Mouse (Mus musculus) spleen, postnatal 14 days (tissue): ENCODE results near the gene Fcgr3.
"Not testable (repeated sequence)": the region's sequence is repeated elsewhere in the genome, so short reads cannot be mapped to it uniquely, and the experiment has no call there.

Source experiments
- DNase-seq, 2 experiments: peaks; one replicate each; pipeline ENCODE4 v3.0.0; 2021 to 2022; ENCODE audit warnings: low spot score in 2 of 2

Gene Fcgr3

DNA sequence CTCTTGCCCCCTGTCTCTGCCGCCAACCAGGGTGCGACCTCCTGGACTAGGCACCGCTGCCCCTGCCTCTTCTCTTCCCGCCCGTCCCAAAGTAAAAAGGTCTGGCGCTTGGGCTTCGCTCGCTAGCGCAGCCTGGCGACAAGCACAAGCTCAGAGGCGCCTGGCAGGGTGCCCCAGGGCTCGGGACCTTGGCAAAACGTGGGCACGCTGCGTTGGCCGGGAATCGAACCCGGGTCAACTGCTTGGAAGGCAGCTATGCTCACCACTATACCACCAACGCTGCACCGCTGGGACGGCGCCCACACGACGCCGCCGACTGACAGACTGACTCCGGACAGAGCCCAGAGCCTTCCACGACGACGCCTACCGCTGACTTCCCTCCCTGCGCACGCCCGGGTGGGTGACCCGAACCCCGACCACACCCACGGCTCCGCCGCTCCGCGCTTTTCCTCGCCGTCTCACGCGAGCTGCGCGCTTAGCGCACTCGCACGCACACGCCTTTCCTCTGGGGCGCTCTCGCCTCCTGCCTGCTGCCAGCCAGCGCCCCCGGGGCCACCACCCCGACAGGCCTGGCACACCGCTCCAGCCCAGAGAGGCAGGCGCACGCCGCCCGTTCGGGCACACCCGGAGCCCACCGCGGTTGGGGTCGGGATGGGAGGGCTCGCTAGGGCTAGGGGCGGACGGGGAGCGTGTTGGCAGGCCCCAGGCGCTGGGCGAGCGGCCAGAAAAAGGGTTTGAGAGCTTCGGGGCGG is at the start of gene Fcgr3:
TSS of gene Fcgr3 (minus strand) at position 445 of the 752 bp plus-strand sequence.
- peak; percentile 65 to 73 for DNase-seq

DNA sequence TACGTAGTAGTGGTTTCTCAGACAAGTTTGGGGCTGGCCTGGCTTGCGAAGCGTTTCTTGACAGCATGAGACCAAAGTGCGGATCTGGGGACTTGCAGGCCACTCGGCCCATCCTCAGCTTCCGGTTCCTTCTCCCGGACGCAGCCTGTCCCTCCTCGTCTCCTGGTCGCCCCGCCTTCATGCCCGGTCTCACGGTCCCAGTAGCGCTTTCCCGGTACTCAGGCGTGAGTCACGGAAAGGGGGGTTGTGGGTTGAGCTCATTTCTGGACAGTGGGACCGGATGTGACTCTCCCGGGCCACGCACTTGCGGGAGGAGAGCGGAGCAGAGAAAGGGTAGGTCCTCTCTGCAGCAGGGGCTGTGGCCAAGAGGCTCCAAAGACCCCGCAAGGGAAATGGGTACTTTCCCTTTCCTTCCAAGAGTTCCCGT is 49.2 kb upstream of the Fcgr3 start, which contains the start of gene Cfap126:
TSS of gene Cfap126 (plus strand) at position 46 of the 427 bp plus-strand sequence.
- DNase-seq, result peak; percentile 39 to 40

GRCm38 (mm10) chr1:171112986-171113385 is 48.3 kb upstream of the Fcgr3 start:
- DNase-seq, result no peak

- peak in 1 of 2 experiments; percentile 17 for DNase-seq
Observed at GRCm38 (mm10) chr1:171111781-171112575, 47.2 kb upstream of the Fcgr3 start.

DNA sequence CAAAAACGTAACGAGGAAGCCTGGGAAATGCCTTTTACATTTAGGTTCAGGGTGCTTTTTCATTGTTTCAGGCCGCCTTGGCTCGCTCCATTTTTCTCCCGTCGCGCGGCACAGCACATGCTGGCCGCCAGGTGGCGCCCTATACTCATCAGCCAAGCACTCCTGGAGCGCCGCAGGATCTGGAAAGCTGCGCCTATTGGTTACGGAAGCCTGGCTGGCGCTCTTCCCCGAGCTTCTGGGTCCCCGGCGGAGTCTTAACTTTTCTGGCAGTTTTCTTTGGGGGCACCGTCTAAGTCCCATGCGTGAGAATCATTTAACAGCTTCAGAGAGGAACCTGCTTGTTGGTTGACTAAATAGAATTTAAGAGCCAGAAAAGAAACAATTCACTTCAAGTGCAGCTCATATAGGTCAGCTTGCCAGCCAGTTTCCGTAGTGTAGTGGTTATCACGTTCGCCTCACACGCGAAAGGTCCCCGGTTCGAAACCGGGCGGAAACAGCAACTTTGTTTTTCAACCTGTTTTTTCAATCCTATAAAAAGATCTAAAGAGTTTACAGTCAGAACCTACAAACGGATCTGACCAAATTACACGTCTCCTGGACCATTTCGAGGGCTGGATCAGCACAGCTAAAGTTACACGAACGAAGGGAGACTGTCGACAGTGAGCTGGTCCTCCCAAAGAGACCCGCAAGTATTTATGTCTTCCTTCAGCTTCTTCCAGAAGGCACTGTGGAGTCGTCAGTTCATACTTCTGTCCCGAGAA is 46.5 kb upstream of the Fcgr3 start:
- peak; percentile 81 to 86 for DNase-seq

DNA sequence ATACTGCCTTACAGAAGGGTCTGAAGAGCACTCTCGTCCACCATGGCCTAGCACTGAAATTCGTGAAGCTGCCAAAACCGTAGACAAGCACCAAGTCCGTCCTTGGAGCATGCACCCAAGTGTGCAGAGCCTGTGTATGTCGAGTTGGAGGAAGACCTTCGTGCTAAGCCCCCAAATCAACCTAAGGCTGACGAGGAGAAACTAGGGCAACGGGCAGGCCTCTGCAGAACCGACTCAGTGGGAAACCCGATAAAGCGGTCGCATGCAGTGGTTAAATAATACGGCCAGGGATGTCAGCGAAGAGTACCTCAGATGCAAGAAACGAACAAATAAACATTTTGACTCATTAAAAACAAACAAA is 45.9 kb upstream of the Fcgr3 start:
- peak in 1 of 2 experiments; percentile 6 for DNase-seq

DNA sequence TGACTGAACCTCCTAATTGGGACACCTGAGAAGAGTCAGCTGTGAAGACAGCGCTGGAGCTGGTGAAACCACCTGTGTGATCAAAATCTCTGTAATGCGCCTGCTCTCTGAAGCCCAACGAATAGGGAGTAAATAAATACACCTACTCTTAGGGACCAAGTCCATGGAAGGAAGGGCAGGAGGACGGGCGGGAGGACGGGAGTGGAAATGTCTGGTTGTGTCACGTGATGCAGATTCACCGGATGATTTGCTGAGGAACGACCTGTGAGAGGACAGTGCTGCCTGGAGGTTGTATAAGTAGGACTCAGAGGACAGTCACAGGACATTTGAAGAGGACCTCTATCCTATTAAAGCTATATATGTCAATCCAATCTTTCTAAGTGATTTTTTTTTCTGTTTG is 44.9 kb upstream of the Fcgr3 start:
- DNase-seq, result no peak

GRCm38 (mm10) chr1:171105226-171105625 is 40.5 kb upstream of the Fcgr3 start:
- DNase-seq, result no peak

GRCm38 (mm10) chr1:171103179-171103840 is 38.6 kb upstream of the Fcgr3 start:
- no peak for DNase-seq

GRCm38 (mm10) chr1:171102547-171103177 is 37.9 kb upstream of the Fcgr3 start:
- DNase-seq, result peak; percentile 68 to 73

- peak; percentile 70 to 76 for DNase-seq
Observed at GRCm38 (mm10) chr1:171101733-171102546, 37.2 kb upstream of the Fcgr3 start.

DNA sequence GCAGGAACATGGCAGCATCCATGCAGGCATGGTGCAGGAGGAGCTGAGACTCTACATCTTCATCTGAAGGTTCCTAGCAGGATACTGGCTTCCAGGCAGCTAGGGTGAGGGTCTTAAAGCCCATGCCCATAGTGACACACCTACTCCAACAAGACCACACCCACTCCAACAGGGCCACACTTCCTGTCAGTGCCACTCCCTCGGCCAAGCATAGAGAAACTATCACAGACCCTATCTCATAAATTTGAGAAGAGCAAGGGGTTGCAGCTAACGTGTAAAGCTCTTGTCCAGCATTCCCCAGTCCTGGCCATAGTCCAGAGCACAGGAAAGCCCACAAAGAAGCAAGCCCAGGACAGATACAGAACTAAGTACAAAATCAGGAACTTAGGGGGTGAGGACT is 36.3 kb upstream of the Fcgr3 start:
- no peak for DNase-seq

GRCm38 (mm10) chr1:171097612-171098011 is 32.9 kb upstream of the Fcgr3 start:
- no peak for DNase-seq

- DNase-seq, result no peak
Observed at GRCm38 (mm10) chr1:171097136-171097535, 32.4 kb upstream of the Fcgr3 start.

- DNase-seq, result no peak
Observed at GRCm38 (mm10) chr1:171096110-171096964, 31.6 kb upstream of the Fcgr3 start.

DNA sequence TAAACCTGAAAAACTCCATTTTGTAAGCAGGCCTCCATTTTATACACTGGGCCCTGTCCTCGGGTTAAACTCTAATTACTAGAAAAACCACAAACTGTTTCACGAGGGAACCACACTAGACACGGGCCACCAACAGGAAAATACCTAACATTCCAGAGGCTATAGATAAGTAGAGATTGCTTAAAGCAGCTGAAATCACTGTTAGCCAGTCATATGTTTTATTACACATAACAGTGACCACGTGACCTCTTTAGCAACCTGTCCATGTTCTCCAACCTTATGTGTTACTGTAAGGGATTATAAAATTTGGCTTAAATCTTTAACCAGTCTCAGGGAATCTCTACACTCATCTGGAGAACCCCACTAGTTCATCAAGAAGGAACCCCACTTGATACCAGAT is 29.7 kb upstream of the Fcgr3 start:
- DNase-seq, result no peak

DNA sequence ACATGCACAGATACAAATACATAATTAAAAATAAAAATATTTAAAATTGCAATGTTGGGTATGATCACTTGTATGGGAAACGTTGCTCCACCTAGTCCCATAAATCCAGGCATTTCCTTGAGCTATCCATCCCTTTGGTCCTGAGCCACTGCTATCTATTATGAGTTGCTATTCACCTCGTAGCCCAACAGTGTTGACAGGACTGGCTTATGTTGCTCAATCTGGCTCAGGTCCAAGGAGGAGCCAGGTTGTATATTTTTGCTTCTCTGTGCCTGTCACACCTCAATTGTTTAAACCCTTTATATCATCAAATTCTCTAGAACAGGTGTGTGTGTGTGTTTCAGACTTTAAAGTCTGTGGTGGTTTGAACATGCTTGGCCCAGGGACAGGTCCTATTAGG is 26.0 kb upstream of the Fcgr3 start:
- DNase-seq, result no peak

GRCm38 (mm10) chr1:171089891-171090290 is 25.2 kb upstream of the Fcgr3 start:
- no peak for DNase-seq

DNA sequence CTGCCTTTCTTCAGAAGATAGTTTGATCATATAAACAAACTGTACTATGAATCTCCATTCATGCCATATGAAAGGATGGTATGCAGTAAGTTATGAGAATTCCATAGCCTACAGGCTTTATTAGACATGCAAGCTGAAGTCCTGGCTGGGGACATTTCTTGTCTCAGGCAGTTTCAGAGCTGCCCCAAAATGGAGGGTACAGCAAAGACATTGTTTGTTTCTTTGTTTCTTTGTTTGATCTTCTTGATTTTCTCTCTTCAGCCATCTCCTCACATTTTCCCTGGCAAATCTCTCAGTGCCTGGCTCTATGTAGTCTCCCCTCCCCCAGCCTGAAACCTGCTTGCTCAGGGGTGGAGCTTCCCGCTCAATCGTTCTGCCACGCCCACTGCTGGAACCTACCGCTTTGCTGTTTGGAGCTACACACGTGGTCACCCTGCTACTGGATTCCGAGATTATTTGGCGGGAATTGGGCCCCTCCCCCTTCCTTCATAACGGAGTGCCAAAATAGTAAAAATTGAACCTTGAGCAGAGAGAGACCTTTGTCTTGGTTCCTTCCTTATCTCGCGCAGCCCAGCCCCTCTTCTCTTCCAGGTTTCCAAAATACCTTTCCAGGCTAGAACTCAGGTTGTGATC is 23.6 kb upstream of the Fcgr3 start:
- DNase-seq, result not testable (repeated sequence)
